Comparison of ENCODE assay signal across 25 mouse cellular contexts in the genomic region with DNA sequence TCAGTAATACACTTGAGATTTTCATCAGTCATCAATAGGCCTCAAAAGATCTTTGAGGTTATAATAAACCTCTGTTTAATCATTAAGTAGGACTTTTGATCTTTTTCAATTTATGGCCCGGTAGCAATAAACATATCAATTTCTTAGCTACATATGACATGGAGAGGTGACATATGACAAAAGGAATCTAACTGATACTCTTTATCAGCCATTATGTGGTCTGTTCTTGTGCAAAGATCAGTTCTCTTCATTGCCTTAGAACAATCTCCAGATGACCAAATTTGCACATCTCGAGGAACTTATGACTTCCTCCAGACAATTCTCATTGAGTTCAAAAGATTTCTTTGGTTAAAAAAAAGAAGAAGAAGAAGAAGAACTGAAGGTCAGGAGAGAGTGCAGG. TPM values are rescaled to one million over a fixed set of nuclear protein-coding genes. Genes with fewer than 3 reads are reported as not detected.
"Had no signal": no experiment of that assay in that cellular context is flagged by ENCODE, and none has a peak within 500 bp of the region (broad histone marks: within the 10 kb centered on the region; RNA-seq: fewer than 3 reads in every experiment).

No protein-coding gene starts in this region.

- DNase-seq: gastrocnemius, postnatal 25 days; heart, adult 18-20 months; heart, postnatal 10 days; heart, postnatal 4 days; kidney, adult 11 months; kidney, adult 2 months; kidney, adult 9 months; kidney, postnatal 14 days; kidney, postnatal 36 days; layer of hippocampus, adult 9-11 months; layer of hippocampus, postnatal 36 days; left cerebral cortex, postnatal 4 days had no signal

- H3K27me3 ChIP-seq: heart, embryonic 12.5 days; hindbrain, embryonic 12.5 days; kidney, embryonic 15.5 days; limb, embryonic 12.5 days; liver, embryonic 12.5 days had no signal

- H3K36me3 ChIP-seq: hindbrain, embryonic 12.5 days; liver, embryonic 12.5 days had no signal

- H3K9ac ChIP-seq: heart, embryonic 12.5 days; hindbrain, embryonic 12.5 days; hindbrain, embryonic 14.5 days; kidney, embryonic 15.5 days; limb, embryonic 12.5 days; liver, embryonic 12.5 days; liver, embryonic 14.5 days had no signal

- H3K27ac ChIP-seq: heart, embryonic 10.5 days; hindbrain, embryonic 10.5 days; hindbrain, embryonic 12.5 days; hindbrain, embryonic 14.5 days; kidney, embryonic 15.5 days; kidney, postnatal 0 days; limb, embryonic 12.5 days; liver, embryonic 12.5 days; liver, embryonic 14.5 days had no signal

- H3K9me3 ChIP-seq: heart, embryonic 10.5 days; heart, embryonic 12.5 days; hindbrain, embryonic 10.5 days; hindbrain, embryonic 12.5 days; kidney, embryonic 15.5 days; limb, embryonic 12.5 days; liver, embryonic 12.5 days had no signal

- H3K4me1 ChIP-seq: heart, embryonic 10.5 days; heart, embryonic 12.5 days; hindbrain, embryonic 10.5 days; hindbrain, embryonic 12.5 days; kidney, embryonic 15.5 days; limb, embryonic 12.5 days; liver, embryonic 12.5 days had no signal

- ATAC-seq: hindbrain, embryonic 16.5 days; inflammation-experienced regulatory T-cells, adult 6 months; liver, embryonic 12.5 days had no signal

- H3K4me3 ChIP-seq: heart, embryonic 10.5 days; heart, embryonic 12.5 days; hindbrain, embryonic 10.5 days; hindbrain, embryonic 12.5 days; kidney, embryonic 15.5 days; limb, embryonic 12.5 days; liver, embryonic 12.5 days had no signal

- H3K4me2 ChIP-seq: heart, embryonic 12.5 days; hindbrain, embryonic 12.5 days; hindbrain, embryonic 14.5 days; kidney, embryonic 15.5 days; limb, embryonic 12.5 days; liver, embryonic 12.5 days had no signal

RNA-seq across cellular contexts. Expression of gene Col1a2, which starts 10.1 kb away (rescaled TPM):
- total RNA-seq: granulocyte monocyte progenitor cell, adult 5-6 weeks had no signal
